Mouse (Mus musculus): ENCODE data around the gene Ppp2r1b.

- TF ChIP-seq EP300 (IDR thresholded peaks at IDR 0.05; ENCODE audit: low read depth) (no peak), CTCF (IDR thresholded peaks at IDR 0.05; ENCODE audit: low read depth) (no peak)
These were observed 5.2 kb downstream of the Ppp2r1b start for GRCm38 (mm10) chr9:50850271-50850670.
